Mouse (Mus musculus) heart, adult 2 months (tissue): ENCODE results near the gene Myocos.

Experiments used
- CTCF ChIP-seq: fragments of 200-600 bp; IDR thresholded peaks from 2 replicates; pipeline ENCODE4 v1.8.1; 2022; ENCODE audit warnings: antibody characterized with exemption, mild to moderate bottlenecking, moderate library complexity
- EP300 ChIP-seq: fragments of 200-500 bp; IDR thresholded peaks from 2 replicates; pipeline ENCODE4 v1.6.1; 2011; ENCODE audit warnings: low read depth, low read length, control low read depth; ENCODE audit not compliant: insufficient read depth

- peak; percentile 42 for TF ChIP-seq CTCF
- TF ChIP-seq EP300 = no peak
Observed at GRCm38 (mm10) chr1:162646083-162646686, 11.8 kb downstream of the Myocos start.
